Mouse (Mus musculus): ENCODE measurements around the gene Psrc1.

The Psrc1 gene

DNA sequence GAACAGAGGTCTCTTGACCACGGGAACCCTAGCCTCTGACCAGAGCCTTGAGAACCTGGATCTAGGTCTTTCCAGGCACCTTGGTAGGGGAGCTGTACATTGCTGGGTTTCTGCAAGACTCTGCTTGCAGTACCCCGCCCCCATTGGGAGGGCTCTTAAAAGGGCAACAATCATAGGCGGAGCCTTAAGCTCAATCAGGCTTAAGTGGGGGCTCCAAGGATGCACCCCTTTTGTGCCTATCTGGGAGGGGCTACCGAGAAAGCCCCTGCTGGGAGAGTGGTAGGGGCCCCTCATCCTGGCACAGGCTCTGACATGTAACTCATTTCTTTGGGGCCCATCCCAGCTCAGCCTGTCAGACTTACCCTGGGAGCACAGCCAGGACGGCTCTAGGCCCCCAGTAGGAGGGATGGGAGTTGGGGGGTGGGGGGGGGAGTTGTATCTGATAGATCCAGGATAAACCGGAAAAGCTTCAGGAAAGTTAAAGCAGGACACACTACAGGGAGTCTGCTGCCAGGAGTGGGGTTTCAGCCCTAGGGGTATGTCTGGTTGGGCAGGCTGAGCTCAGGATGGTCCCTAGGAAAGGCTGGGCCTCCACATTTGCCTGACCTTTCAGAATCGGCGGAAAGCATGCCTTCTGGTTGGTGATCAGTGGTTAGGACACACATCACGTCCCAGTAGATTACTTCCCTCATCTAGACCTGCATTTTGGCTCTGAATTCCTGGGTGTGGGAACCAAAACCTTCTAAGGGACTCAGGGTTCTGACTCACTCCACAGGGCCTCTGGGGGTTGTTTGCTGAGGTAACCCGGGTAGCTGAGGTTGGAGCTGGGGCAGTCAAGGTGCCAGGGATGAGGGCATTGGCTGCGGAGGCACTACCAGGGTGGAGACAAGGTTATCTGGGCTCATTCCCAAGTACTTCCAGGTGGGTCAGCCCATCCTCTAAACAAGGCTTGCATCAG lies 40.5 kb downstream of the Psrc1 start:
- no peak for DNase-seq (ENCODE audit: low spot score)

GRCm38 (mm10) chr3:108424944-108425623 lies 41.4 kb downstream of the Psrc1 start:
- no peak for DNase-seq (ENCODE audit: low spot score)

GRCm38 (mm10) chr3:108425624-108426018 lies 42.0 kb downstream of the Psrc1 start:
- no peak for DNase-seq (ENCODE audit: low spot score)

DNA sequence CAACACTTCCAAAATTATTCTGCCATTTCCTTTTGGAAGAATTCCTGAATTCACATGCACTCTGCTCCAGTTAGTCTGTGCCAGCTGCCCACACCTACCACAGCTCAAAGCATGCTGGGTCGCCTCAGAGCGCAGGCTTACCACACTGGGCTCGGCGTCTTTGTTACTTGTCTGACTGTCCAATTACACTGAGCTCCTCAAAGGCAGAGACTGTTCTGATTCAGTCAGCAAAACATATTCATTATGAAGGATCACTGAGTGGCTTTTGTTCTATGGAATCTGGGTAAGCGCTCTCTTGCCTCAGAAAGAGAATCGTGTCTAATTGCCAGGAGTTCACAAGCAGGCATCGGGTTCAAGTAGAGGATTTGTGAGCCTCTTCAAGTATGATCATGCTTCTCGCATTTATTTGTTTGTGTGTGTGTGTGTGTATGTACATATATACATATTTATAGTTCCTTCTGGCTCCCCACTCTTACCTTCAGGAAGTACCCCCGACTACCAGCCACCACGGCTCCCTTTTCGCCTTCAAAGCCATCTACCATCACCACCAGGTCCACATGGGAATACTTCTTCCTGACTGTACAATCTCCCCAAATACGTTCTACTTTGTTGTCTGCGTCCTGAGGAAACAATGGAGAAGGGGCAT lies 49.0 kb downstream of the Psrc1 start:
- no peak for DNase-seq (ENCODE audit: low spot score)

DNA sequence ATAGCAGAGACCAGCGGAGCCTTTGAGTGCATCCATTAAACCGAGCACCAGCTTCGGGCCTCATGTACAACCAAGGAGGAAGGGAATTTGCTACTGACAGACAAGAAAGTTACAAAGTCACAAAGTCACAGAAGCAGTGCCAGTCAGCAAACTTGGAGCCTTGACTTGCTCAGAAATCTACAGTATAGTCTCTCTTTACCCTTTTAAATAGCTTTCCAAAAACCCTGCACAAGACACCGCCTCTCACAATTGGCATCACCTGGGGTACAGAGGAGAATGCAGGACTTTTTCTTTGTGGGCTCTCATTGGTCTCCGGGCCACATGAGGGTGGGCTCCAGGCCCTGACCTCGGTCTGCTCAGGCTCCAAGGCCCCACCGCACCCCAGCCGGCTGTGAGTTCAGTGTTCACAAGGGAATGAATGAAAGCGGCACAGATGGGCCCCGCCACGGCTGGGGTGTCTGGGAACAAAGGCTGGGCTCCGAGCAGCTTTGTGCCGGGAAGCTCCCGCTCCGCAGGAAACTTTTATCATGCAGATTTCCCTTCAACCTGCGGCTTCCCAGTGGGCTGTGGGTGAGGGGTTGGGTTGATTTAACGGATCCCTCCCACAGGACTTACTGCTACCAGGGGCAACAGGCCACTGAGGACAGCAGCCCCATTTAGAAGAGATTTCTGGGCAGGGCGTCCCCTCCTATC lies 49.7 kb downstream of the Psrc1 start:
- no peak for DNase-seq (ENCODE audit: low spot score)

DNA sequence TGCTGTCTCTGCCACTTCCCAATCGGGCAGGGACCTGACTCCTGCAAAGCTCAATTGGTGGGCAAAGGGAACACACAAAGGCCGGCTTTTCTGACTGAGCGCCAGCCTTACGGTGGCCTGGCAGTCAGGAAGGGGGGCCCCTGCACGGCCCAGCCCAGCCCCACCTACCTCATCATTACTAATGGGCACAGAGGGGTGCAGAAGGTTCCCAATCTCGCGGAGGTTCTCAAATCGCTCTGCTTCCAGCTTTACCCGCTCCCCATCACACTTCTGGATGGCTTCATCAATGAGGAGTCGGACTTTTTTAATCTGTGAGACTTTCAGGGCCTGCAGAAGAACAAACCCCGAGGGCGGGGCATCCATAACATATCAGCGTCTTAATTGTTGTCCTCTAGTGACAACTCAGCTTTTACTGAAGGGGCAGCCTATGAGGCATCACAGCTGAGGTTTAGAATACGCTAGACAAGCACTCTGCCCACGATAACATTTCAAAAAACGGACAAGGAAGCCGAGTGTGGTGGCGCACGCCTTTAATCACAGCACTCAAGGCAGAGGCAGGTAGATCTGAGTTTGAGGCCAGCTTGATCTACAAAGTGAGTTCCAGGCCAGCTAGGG lies 50.3 kb downstream of the Psrc1 start:
- DNase-seq (ENCODE audit: low spot score), result no peak

- no peak for DNase-seq (ENCODE audit: low spot score)
Measured at GRCm38 (mm10) chr3:108435701-108436379, 52.2 kb downstream of the Psrc1 start.

DNA sequence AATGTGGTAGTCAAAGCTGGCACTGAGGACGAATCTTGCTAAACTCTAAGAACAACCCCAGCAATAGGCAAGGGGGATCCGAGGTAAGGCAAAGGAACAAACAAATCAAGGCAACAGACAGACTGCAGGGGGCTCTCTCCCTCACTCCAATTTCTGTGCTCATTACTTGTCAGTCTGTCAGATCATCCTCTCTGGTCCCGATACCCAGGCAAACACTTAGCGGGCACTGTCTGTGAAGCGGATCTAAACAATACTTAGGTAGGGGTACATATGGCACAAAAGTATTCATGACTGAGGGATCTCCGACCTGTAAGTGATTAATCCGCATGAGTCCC lies 52.7 kb downstream of the Psrc1 start:
- no peak for DNase-seq (ENCODE audit: low spot score)

Measured in adipocyte (in vitro differentiated cells).